Comparison of ENCODE assay signal across 23 mouse cellular contexts in genomic region chr8:64898710-64899109, GRCm38 (mm10). TPM values are rescaled to one million over a fixed set of nuclear protein-coding genes. Genes with fewer than 3 reads are reported as not detected.
DNase-seq lines count a peak whose midpoint lies in the region; ATAC-seq and TF ChIP-seq lines count a peak whose summit lies in the region.
"Had no signal": no experiment of that assay in that cellular context is flagged by ENCODE, and none has a peak within 500 bp of the region (broad histone marks: within the 10 kb centered on the region; RNA-seq: fewer than 3 reads in every experiment).

No protein-coding gene starts in this region.

- no peaks in the 10 kb centered on the region for H3K9me3 ChIP-seq in kidney, embryonic 14.5 days (ENCODE audit: control insufficient read depth, low read length)
- no peaks in the 10 kb centered on the region for H3K9me3 ChIP-seq in embryonic facial prominence, embryonic 10.5 days
- H3K9me3 ChIP-seq: forebrain, embryonic 15.5 days; heart, embryonic 10.5 days; hindbrain, embryonic 10.5 days; limb, embryonic 13.5 days; midbrain, embryonic 13.5 days; neural tube, embryonic 13.5 days had no signal

- no peak overlapping the region for H3K4me2 ChIP-seq in kidney, embryonic 14.5 days (replicated peaks; ENCODE audit: low read depth, low read length)
- H3K4me2 ChIP-seq: forebrain, embryonic 15.5 days; limb, embryonic 13.5 days; midbrain, embryonic 13.5 days; neural tube, embryonic 13.5 days had no signal

- no peaks in the 10 kb centered on the region for H3K4me1 ChIP-seq in kidney, embryonic 14.5 days (ENCODE audit: control insufficient read depth, insufficient read depth, low read length)
- no peaks in the 10 kb centered on the region for H3K4me1 ChIP-seq in embryonic facial prominence, embryonic 10.5 days
- H3K4me1 ChIP-seq: heart, embryonic 10.5 days; hindbrain, embryonic 10.5 days; midbrain, embryonic 13.5 days; neural tube, embryonic 13.5 days had no signal

- H3K27me3 ChIP-seq in kidney, embryonic 14.5 days (ENCODE audit: control insufficient read depth, insufficient read depth, low read length) = no peaks in the 10 kb centered on the region
- H3K27me3 ChIP-seq in embryonic facial prominence, embryonic 10.5 days (replicated peaks; ENCODE audit: low read depth, poor library complexity, severe bottlenecking) = no peaks in the 10 kb centered on the region
- H3K27me3 ChIP-seq: forebrain, embryonic 15.5 days; limb, embryonic 13.5 days; midbrain, embryonic 13.5 days; neural tube, embryonic 13.5 days had no signal

- DNase-seq in embryo, embryonic 10 days (ENCODE audit: low spot score) = peak; percentile 42
- no peak for DNase-seq in embryo, embryonic 9.5 days (ENCODE audit: extremely low spot score)
- no peak for DNase-seq in kidney, postnatal 25 days
- DNase-seq in embryonic facial prominence, embryonic 10.5 days (ENCODE audit: low spot score) = peak; percentile 23
- peak; percentile 19 to 21 for DNase-seq in kidney, postnatal 36 days
- no peak for DNase-seq in right cerebral cortex, postnatal 36 days (ENCODE audit: low spot score in 2 of 2)
- no peak for DNase-seq in layer of hippocampus, adult 2 months (ENCODE audit: low spot score in 2 of 2)
- DNase-seq: adrenal gland, postnatal 36 days; cerebellum, adult 2 months; cerebellum, postnatal 36 days; gastrocnemius, postnatal 25 days; layer of hippocampus, adult 9-11 months; right cerebral cortex, adult 18-20 months; thymus, postnatal 36 days had no signal

- no peak for TF ChIP-seq CTCF in layer of hippocampus, adult 2 months (conservative IDR thresholded peaks at IDR 0.05)

- 31% methylated on average over 4 of the region's 4 CpGs for WGBS in kidney, embryonic 14.5 days
- WGBS in embryonic facial prominence, embryonic 10.5 days = 31% methylated on average over 4 of the region's 4 CpGs

- no peak overlapping the region for H3K4me3 ChIP-seq in kidney, embryonic 14.5 days (ENCODE audit: low read length)
- no peak overlapping the region for H3K4me3 ChIP-seq in embryonic facial prominence, embryonic 10.5 days
- H3K4me3 ChIP-seq in layer of hippocampus, adult 2 months = no peak overlapping the region
- H3K4me3 ChIP-seq: forebrain, embryonic 15.5 days; heart, embryonic 10.5 days; hindbrain, embryonic 10.5 days; limb, embryonic 13.5 days; midbrain, embryonic 13.5 days; neural tube, embryonic 13.5 days had no signal

- no peak overlapping the region for H3K27ac ChIP-seq in kidney, embryonic 14.5 days (ENCODE audit: low read depth, low read length)
- H3K27ac ChIP-seq in embryonic facial prominence, embryonic 10.5 days (replicated peaks) = no peak overlapping the region
- H3K27ac ChIP-seq in layer of hippocampus, adult 2 months = no peak overlapping the region
- H3K27ac ChIP-seq: forebrain, embryonic 15.5 days; heart, embryonic 10.5 days; hindbrain, embryonic 10.5 days; limb, embryonic 13.5 days; liver, embryonic 14.5 days; midbrain, embryonic 13.5 days; neural tube, embryonic 13.5 days had no signal

- H3K9ac ChIP-seq in kidney, embryonic 14.5 days (ENCODE audit: low read depth, low read length) = no peak overlapping the region
- H3K9ac ChIP-seq: forebrain, embryonic 15.5 days; limb, embryonic 13.5 days; liver, embryonic 14.5 days; midbrain, embryonic 13.5 days; neural tube, embryonic 13.5 days had no signal

- no peaks in the 10 kb centered on the region for H3K36me3 ChIP-seq in kidney, embryonic 14.5 days (ENCODE audit: control insufficient read depth, insufficient read depth, low read length)
- no peaks in the 10 kb centered on the region for H3K36me3 ChIP-seq in embryonic facial prominence, embryonic 10.5 days (replicated peaks)
- H3K36me3 ChIP-seq: forebrain, embryonic 15.5 days; heart, embryonic 10.5 days; hindbrain, embryonic 10.5 days; limb, embryonic 13.5 days; midbrain, embryonic 13.5 days; neural tube, embryonic 13.5 days had no signal

- peak; percentile 62; the same call in 1 of the 2 replicates for ATAC-seq in kidney, embryonic 14.5 days (ENCODE audit: low FRiP score, low TSS enrichment)
- ATAC-seq: forebrain, embryonic 15.5 days; inflammation-experienced regulatory T-cells, adult 6 months; midbrain, embryonic 13.5 days had no signal

RNA-seq across cellular contexts. Expression of gene Tmem192, which starts 48.3 kb away (rescaled TPM):
- polyA plus RNA-seq in kidney, embryonic 14.5 days (2014; fragmentation: Nextera tagmentation; extraction: Ambion mirVana) = 30.1 and 31.1 TPM in 2 replicates
- 17.6 and 18.2 TPM in 2 replicates for polyA plus RNA-seq in embryonic facial prominence, embryonic 10.5 days (2016; fragmentation: Nextera tagmentation; extraction: Ambion mirVana)
- 10 to 100 TPM; 19.8 to 24.4 TPM for total RNA-seq in layer of hippocampus, adult 2 months (2021)

RNA-seq across cellular contexts. Expression of gene Klhl2, which starts 48.9 kb away (rescaled TPM):
- 10.8 and 15.5 TPM in 2 replicates for polyA plus RNA-seq in kidney, embryonic 14.5 days (2014; fragmentation: Nextera tagmentation; extraction: Ambion mirVana)
- 10.5 and 12.8 TPM in 2 replicates for polyA plus RNA-seq in embryonic facial prominence, embryonic 10.5 days (2016; fragmentation: Nextera tagmentation; extraction: Ambion mirVana)
- 100 to 1,000 TPM; 303 to 323 TPM for total RNA-seq in layer of hippocampus, adult 2 months (2021)

Comparison
In these comparisons a context has a peak if more than half of its experiments do, and no peak if none do; other contexts are left out.
1. DNase-seq: peak in embryo, embryonic 10 days (single experiment), embryonic facial prominence, embryonic 10.5 days (single experiment) and kidney, postnatal 36 days (2 of 2); none in embryo, embryonic 9.5 days (single experiment), kidney, postnatal 25 days (0 of 2), right cerebral cortex, postnatal 36 days (0 of 2) and layer of hippocampus, adult 2 months (0 of 2).